Mouse (Mus musculus): Measurements from ENCODE around the gene Sirpa.

The Sirpa gene

DNA sequence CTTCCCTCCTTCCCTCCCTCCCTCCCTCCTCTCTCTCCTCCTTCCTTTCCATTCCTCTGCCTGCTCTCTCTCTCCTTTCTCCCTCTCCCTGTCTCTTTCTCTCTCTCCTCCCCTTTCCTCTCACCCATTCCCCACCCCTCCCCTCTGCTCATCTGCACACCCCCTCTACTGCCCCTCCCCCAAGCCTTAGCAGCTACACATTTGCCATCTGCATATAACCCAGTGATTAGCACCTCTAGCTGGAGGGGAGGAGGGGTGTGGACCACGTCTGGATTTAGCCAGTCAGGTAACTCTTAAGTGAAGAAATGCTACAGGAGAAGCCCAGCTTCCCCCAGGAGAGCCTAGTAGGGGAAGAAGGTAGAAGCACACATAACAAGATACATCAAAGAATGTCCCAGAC lies 7.7 kb upstream of the Sirpa start:
- no peak for DNase-seq

DNA sequence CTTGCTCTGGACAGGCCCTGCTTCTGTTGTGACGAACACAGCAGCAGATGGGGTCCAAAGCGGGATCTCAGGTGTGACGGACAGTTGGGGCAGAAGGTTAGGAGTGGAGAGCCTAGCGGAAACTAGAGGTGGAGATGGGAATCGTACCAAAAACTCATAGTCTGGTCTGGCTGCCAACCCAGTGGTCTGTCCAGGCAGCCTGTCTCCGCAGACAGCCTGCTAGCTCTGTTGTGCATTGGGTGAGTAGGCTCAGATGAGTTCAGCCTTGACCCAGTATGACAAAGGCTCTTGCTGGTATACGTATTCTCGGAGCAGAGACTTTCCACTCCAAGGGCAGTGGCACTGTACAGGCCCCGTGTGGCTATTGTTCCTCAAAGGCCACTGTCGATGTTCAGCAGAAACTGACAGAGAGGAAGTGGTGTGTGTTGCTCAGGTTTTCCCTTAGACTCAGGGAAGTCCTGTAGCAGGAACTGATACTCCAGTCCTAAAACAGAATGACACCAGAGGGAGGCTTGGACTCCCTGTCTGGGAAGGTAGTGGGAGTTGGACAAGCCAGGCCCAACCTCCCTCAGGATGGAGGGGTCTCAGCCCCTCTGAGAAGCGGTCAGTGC lies 6.6 kb upstream of the Sirpa start:
- DNase-seq: peak; percentile 51

DNA sequence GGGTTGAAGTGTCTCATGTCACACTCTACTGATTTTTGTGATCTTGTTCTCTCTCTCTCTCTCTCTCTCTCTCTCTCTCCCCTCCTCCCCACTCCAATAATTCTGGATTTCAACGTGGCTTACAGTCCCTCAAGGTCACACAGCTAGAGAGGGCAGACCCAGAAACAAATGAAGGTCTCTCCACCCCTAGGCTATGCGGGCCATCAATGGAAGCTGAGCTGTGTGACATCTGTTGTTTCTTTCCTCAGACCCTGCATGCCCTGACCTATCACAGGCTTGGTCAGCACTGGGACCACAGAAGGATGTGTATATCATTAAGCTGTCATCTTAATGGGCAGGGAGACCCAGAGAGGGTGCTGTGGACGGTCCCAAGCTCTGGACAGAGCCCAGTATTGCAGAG lies 5.4 kb upstream of the Sirpa start:
- DNase-seq: no peak

DNA sequence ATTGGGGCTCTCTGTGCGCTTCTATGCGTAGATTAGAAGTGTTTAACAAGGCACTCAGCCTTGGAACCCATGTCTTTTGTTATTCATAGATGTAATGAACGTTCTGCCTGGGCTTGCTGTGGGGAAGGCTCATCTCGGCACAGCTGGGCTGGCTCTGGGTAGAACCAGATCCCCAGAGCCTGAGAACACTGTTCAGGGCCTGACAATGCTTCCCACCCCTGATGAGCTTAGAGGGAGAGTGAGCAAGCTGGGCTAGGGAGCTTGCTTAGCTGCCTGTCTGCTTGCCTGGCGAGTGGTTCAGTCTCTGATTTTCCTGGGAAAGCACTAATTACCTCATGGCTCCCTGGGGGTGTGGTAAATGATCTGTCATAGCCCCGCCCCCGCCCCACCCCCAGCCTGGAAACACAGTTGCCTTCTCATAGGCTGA lies 4.8 kb upstream of the Sirpa start:
- DNase-seq: no peak

DNA sequence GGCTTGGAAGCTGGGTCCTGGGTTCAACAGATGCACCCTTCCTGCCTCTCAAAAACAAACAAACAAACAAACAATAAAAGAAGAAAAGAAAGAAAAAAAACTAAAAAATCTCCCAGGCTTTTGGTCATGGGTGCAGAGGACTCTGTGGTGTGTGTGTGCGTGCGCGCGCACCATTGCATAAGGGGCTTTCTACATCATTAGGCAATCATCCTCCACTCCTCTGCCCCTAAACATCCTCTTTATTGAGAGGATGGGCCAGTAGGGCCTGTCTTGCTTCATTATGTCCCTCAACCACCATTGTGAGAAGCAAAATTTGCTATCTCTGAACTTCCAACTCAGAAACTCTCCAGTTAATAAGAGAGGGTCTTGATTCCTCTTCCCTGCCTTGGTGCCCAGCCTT lies 738 bp upstream of the Sirpa start:
- no peak for DNase-seq

DNA sequence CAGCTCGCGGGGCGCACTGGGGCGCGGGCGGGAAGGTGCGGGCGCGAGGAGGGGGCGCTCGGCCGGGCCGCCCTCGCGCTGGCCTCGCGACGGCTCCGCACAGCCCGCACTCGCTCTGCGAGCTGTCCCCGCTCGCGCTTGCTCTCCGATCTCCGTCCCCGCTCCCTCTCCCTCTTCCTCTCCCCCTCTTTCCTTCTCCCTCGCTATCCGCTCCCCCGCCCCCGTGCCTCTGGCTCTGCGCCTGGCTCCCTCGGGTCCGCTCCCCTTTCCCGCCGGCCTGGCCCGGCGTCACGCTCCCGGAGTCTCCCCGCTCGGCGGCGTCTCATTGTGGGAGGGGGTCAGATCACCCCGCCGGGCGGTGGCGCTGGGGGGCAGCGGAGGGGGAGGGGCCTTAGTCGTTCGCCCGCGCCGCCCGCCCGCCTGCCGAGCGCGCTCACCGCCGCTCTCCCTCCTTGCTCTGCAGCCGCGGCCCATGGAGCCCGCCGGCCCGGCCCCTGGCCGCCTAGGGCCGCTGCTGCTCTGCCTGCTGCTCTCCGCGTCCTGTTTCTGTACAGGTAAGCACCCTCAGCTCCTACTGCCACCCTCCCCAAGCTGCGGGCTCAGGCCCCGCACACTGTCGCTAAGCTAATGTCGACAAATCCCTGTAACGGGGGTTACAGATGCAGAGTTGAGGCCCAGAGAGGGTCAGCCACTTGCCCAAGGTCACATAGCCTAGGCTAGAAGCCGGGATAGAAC lies 673 bp downstream of the Sirpa start:
- peak; percentile 94 to 96 for DNase-seq

DNA sequence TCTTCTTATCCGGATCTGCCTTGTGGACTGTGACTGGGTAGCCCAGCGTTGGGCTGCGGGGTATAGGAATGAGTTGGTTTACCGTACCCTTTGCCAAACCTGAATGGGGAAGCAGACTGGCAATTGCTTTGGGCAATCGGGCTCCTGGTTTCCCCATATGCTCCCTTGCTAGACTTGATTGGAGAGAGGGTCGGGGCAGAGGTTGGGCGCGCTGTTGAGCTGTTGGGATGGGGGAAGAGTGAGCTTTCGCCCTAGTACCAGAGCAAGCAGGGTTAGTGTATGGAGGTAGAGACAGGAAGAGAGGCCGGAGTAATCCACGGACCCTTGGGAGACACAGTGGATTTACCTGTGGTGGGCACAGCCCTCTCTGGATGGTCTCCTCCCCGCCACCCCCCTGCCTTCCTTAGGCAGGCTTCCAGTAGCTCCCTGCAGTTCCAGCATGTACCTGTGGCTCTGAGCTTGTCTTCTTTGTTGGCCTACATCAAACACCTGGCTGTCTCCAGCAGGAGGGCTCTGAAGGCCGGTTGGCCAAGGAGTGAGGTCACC lies 1.3 kb downstream of the Sirpa start:
- DNase-seq: peak; percentile 73 to 75

DNA sequence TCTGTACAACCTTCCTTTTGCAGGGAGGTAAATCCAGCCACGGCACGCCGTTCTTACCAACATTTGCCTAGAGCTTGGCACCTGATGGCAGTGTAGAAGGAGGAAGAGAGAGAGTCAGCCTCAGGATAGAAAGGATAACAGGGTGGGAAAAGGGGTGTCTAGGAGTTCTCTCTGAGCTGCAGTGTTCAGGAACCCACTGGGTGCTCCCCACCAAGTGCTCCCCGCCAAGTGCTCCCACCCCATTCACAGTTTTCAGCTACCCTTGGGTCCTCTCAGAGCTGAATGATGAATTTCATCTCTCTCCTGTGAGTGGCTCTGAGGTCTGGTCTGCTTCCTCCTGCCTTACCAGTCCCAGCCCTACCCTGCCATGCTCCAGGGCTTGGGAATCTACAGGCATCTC lies 1.9 kb downstream of the Sirpa start:
- DNase-seq: peak in 1 of 2 experiments; percentile 56

DNA sequence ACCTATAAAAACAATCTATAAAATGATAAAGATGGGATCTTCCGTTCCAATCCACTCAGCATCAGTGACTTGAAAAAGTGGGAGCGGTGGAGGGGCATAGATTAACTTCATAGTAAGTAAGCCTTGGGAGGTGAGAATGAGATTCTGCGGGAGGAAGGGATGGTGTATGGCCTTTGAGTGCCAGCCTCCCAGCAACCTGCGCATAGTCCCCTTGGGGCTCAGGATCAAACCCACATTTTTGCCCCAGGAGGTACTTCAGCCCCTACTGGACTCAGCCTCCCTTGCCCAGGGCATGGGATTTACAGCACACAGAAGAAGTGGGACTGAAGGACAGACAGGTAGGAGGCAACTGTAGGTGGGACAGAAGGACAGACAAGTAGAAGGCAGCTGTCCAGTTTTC lies 2.6 kb downstream of the Sirpa start:
- DNase-seq: no peak

DNA sequence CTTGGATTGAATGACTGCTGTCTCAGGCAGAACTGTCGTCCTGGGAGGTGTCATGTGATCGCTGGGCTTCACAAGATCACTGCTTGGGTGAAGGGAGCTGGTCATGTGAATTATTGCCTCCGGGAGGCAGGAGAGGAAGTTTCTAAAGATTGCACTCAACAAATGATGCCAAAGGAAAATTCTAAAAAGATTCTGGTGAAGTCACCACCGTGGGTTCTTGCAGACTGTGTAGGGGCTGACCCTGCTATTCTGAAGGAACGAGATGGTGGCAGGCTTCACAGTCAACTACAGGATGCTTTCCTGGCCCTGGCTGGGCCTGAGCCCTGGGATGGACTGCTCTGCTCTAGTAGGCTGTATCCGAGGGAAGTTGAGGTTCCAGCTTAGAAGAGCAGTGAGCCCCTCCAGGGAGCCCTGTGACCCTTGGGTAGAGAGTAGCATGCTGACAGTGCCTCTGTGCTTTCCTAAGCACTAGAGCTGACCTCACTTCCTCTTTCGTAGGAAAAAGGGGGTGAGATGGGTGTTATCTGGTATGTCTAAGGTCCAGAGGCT lies 3.1 kb downstream of the Sirpa start:
- DNase-seq: peak; percentile 48 to 52

DNA sequence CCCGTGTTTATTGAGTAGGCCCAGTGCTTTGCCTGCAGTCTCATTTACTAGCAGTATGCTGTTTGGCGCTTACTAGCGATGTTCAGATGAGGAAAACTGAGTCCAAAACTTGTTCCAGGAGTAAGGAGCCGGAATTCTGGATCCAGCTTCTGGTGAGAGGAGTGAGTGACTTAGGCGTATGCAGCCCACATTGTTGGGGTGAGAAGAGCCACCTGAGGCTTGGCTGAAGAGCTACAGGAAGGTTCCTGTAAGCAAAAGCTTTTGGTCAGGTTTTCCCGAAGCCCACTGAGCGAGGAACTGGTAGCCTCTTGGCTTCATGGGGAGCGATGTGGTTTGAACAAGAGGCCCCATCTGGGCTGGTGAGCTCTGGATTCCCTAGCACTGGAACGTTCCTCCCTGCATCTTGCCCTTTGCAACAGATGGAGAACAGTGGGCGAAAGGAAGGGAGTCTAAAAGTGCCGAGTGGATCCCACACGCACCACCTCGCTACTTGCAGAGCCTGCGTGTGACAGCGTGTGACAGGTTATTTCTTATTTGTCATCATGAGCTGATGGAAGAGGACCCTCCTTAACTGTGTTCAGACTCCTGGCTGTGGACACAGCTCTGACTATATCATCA lies 4.0 kb downstream of the Sirpa start:
- no peak for DNase-seq

DNA sequence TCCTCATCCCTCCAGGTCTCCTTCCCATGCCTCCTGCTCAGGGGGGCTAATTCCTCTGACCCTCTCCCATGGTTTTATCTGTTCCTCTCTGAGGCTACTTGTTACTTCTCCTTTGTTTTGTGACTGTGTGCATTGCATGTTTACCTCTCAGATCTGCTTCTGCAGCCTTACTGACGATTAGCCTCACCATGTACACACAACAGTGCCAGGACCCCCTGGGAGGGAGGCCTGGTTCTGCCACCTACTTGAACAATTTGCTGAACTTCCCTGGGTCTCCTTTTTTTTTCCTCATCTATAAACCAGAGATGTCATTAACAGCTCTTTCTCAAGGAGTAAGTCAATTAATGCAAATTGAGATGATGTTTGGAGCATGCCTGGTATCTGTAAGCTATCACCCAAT lies 4.9 kb downstream of the Sirpa start:
- DNase-seq: peak in 1 of 2 experiments; percentile 53

DNA sequence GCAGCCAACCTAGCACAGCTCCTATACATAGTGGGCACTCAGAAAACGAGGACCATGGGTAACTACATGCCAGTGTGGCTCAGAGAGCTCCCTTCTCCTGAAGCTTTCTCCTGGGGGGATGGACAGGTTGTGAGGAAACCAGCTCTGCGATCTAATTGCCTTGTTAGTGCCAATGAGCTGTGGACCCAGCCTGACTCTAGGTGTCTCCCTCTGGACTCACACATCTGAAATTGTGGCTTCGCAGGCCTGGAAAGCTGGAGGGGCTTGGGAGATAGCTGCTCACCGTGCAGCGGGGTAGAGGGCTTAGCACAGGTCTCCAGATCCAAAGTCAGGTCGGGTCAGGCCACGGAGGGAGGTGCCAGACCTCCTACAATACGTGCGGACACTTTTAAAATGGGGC lies 5.5 kb downstream of the Sirpa start:
- no peak for DNase-seq

DNA sequence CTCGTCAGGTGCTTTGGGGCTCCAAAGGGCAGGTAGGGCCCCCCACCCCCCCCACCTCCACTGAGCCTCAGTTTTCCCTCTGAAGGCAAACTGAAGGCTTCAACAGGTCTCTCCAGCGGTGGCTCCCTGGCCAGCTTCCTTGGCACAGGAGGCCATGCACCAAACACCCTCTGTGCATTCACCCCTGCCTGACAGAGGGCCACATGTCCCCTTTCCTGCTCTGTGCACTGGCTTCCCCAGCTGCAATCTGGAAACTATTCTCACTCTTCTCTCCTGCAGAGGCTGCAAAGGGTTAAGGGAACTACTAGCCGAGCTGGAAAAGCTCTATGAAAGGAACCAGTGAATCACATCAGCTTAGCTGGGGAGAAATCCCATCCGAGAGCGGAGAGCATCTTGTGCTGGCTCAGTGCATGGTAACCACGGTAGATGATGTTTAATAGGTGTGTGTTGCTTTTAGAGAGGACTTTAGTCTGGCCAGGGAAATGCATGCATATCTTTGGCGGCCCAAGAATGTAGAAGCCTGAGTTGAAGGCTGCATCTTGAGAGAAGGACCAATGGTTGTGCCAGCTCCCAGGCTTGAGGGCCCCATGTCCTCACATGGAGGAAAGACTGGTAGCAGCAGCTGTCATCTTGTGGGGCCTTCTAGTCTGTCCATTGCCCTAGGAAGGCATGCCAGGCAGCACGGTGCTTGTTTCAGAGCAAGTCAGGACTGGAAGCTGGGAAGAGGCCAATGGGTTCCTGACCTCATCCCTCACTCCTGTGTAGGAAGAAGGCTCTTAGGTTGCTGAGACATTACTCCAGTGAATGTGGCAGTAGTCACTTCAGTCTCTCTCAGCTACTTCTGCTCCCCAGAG lies 6.8 kb downstream of the Sirpa start:
- peak in 1 of 2 experiments; percentile 47 for DNase-seq

DNA sequence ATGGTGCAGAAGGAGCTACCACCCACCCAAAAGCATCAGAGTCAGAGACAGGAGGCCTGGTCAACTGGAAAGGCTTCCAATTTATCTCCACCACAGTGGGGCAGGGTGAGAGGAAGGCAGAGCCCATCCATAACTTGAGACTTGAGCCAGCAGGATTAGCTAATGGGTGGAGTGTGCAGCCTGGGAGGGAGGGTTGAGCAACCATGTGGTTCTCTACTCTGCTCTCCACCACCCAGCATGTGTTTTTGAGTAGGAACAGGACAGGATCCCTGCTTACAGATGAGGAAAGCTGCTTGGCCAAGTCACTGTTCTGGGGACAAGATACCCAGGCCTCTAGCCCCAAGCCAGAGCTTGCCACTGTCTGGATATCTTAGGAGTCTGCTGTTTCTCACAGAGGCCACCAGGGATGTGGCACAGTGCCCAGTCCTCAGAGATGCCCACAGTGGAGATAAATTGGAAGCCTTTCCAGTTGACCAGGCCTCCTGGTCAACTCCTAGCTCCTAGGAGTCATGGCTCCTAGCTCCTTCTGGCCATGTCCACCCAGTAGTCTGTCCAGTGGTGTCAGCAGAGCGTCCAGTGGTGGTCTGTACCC lies 8.5 kb downstream of the Sirpa start:
- DNase-seq: peak; percentile 79 to 86

DNA sequence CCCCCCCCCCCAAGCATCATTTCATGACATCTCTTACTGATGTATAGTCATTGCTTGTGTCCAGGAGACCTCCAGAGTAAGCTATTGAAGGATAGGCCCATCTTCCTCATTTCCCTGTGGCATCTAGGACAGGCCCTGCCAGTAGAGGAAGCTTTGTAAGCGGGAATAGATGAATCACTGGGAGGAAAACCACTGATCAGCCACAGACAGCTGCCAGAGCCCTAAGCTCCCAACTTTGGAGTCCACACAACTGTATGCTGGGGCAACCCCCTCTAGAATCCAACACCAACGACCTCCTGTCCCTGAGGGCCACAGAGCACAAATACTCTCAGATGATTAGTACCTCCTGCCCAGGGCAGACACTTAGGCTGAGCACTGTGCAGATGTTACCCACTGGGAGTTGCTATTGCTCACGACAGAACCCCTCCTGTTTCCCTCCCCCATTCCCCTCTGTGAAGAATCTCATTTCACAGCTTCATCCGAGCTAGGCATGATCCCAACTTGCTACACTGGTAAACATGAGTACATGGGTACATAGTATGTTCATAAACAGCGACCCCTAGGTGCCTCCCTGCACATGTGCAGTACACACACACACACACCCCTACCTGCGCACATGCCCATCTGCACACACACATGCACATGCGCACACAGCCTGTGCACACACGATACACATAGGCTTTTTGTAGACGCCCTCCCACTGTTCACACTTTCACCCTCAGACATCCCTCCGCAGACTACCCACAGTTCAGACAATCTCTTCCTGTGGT lies 9.4 kb downstream of the Sirpa start:
- no peak for DNase-seq

DNA sequence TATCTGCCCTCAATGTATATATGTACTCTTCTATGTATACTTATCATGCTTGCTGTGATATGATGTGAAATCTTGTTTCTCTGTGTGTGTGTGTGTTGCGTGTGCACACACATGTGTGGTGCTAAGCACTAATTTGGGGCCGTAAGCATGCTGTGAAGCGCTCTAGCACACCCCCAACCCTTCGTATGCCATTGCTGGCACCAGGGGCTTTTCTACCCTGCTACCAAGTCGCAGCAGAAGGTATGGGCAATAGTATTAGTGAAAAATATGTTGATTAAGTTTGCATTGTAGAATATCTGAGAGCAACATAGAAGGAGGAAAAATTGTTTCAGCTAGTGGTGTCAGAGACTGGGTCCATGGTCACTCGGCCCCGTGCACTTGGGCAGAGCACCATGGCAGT lies 10.2 kb downstream of the Sirpa start:
- no peak for DNase-seq

DNA sequence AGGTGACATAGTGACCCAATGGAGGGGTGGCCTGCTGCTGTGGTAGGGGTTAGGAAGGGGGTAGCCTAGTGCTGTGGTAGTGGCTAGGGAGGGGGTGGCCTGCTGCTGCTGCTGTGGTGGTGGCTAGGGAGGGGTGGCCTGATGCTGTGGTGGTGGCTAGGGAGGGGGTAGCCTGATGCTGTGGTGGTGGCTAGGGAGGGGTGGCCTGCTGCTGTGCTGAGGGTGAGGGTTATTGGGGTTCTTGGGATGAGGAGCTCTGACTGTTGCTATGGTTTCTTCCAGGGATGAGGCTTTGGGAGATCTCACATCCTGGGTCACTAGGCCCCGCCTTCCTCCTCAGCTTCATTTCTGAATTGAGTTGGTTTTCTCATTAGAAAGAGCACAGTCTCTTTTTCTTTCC lies 10.9 kb downstream of the Sirpa start:
- DNase-seq: no peak

DNA sequence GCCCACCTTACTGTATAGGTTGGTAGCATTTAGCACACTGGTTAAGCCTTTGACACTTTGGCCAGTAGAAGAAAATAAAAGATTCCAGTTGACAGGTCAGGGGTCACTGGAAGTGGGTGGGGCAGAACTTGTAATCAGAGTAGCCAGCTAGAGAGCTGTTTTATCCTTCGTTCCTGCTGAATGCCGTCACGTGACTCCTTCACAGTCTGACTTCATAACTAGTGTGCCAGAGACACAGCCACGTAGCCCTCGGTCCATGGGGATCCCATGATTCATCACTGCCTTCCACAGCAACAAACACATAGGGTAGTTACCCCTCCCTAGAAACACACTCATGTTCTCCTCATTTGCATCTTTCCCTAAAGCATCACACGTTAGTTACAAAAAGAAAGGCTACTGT lies 11.4 kb downstream of the Sirpa start:
- DNase-seq: no peak

DNA sequence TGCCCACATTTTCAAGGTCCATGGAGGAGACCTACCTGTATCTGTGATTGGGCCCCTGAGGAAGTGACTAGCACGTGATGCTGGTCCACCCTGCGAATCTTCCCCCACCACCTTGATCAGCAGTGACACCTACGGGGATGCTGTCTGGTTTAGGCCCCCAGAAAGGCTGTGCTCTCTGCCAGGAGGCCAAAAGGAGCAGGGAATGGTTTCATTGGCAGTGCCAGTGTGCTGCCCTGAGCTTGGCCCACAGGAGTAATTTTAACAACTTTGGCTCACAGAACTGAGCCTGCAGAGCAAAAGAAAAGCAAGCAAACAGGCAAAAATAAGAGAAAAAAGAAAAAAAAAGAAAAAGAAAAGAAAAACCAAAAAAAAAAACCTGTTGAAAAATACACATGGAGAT lies 13.2 kb downstream of the Sirpa start:
- no peak for DNase-seq

DNA sequence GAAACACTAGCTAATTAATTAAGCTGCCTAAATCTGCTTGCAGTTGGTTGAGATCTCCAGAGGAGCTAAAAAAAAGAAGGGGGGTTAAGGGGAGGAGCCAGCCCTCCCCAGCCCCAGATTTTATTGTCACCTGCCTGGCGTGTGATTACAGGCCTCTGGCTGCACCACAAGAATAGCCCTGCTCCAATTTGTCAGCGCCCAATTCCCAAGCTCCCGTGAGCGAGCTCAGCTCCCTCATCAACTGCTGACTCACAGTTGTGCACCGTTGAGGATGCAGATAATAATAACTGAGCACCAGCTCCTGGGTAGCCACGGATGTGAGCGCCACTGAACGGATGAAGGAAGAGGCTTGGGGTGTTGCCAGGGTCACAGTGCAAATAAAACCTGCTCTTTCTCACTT lies 13.6 kb downstream of the Sirpa start:
- peak in 1 of 2 experiments; percentile 50 for DNase-seq

DNA sequence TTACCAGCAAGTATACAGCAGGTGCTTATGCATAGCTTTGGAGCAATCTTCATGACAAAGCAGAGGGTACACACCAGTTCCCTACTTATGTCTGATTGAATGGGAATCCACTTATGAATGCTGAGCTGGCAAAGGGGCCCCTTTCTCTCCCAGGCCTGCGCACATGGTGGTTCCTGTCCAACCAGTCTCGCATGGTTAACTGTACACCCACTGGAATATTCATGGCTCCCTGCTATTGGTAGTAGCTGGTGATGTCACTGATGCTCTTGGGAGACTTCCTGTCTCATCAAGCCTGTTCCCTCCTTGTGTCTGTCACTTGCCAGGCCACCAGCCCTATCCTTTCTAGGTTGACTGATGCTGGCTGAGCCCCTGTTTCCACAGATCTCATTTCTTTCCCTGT lies 14.3 kb downstream of the Sirpa start:
- DNase-seq: no peak

Measured in cerebellum, postnatal 25 days (tissue).